Mouse (Mus musculus): ENCODE data around the gene Clint1.
"Not testable (repeated sequence)": the region's sequence is repeated elsewhere in the genome, so short reads cannot be mapped to it uniquely, and the experiment has no call there.

The Clint1 gene

GRCm38 (mm10) chr11:45848253-45848652, 3.6 kb upstream of the Clint1 start:
- DNase-seq (ENCODE audit: low read depth, low spot score): no peak

GRCm38 (mm10) chr11:45849203-45849602, 2.6 kb upstream of the Clint1 start:
- no peak for DNase-seq (ENCODE audit: low read depth, low spot score)

GRCm38 (mm10) chr11:45849859-45850258, 2.0 kb upstream of the Clint1 start:
- DNase-seq (ENCODE audit: low read depth, low spot score): no peak

- DNase-seq (ENCODE audit: low read depth, low spot score): no peak
These were observed 1.5 kb upstream of the Clint1 start for GRCm38 (mm10) chr11:45850317-45850716.

- peak; percentile 22 for DNase-seq (ENCODE audit: low read depth, low spot score)
These were observed 508 bp downstream of the Clint1 start for GRCm38 (mm10) chr11:45852124-45852994.

GRCm38 (mm10) chr11:45852995-45853317, 1.1 kb downstream of the Clint1 start:
- no peak for DNase-seq (ENCODE audit: low read depth, low spot score)

- no peak for DNase-seq (ENCODE audit: low read depth, low spot score)
These were observed 2.1 kb downstream of the Clint1 start for GRCm38 (mm10) chr11:45853916-45854315.

GRCm38 (mm10) chr11:45854381-45854780, 2.5 kb downstream of the Clint1 start:
- no peak for DNase-seq (ENCODE audit: low read depth, low spot score)

GRCm38 (mm10) chr11:45855407-45856148, 3.7 kb downstream of the Clint1 start:
- DNase-seq (ENCODE audit: low read depth, low spot score): no peak

GRCm38 (mm10) chr11:45856149-45856516, 4.3 kb downstream of the Clint1 start:
- no peak for DNase-seq (ENCODE audit: low read depth, low spot score)

- DNase-seq (ENCODE audit: low read depth, low spot score): no peak
These were observed 9.5 kb downstream of the Clint1 start for GRCm38 (mm10) chr11:45861334-45861733.

GRCm38 (mm10) chr11:45864409-45864808, 12.6 kb downstream of the Clint1 start:
- DNase-seq (ENCODE audit: low read depth, low spot score): no peak

- DNase-seq (ENCODE audit: low read depth, low spot score): no peak
These were observed 14.0 kb downstream of the Clint1 start for GRCm38 (mm10) chr11:45865861-45866260.

- no peak for DNase-seq (ENCODE audit: low read depth, low spot score)
These were observed 14.7 kb downstream of the Clint1 start for GRCm38 (mm10) chr11:45866534-45866933.

GRCm38 (mm10) chr11:45873666-45874065, 21.8 kb downstream of the Clint1 start:
- DNase-seq (ENCODE audit: low read depth, low spot score): peak; percentile 79

- DNase-seq (ENCODE audit: low read depth, low spot score): no peak
These were observed 22.4 kb downstream of the Clint1 start for GRCm38 (mm10) chr11:45874251-45874650.

GRCm38 (mm10) chr11:45875351-45875935, 23.6 kb downstream of the Clint1 start:
- no peak for DNase-seq (ENCODE audit: low read depth, low spot score)

GRCm38 (mm10) chr11:45876036-45876435, 24.2 kb downstream of the Clint1 start:
- peak; percentile 17 for DNase-seq (ENCODE audit: low read depth, low spot score)

GRCm38 (mm10) chr11:45879366-45879765, 27.5 kb downstream of the Clint1 start:
- not testable (repeated sequence) for DNase-seq (ENCODE audit: low read depth, low spot score)

GRCm38 (mm10) chr11:45881026-45881682, 29.3 kb downstream of the Clint1 start:
- DNase-seq (ENCODE audit: low read depth, low spot score): peak; percentile 40

GRCm38 (mm10) chr11:45881683-45882068, 29.8 kb downstream of the Clint1 start:
- DNase-seq (ENCODE audit: low read depth, low spot score): no peak

Measured in ZHBTc4 (cell line).